Mouse (Mus musculus) small intestine, adult 2 months (tissue): ENCODE data around the gene Xrcc5.

ENCODE experiments used
- CTCF ChIP-seq: fragments of 200-500 bp; IDR thresholded peaks from 2 replicates; pipeline ENCODE4 v1.5.1; 2012; ENCODE audit warnings: low read depth, mild to moderate bottlenecking, control low read depth, inconsistent platforms, low read length, moderate library complexity, mixed read lengths; ENCODE audit not compliant: insufficient replicate concordance, insufficient read length; ENCODE audit errors: extremely low read depth
- POLR2A ChIP-seq: fragments of 200-500 bp; IDR thresholded peaks from 2 replicates; pipeline ENCODE4 v1.6.1; 2012; ENCODE audit warnings: low read depth, mild to moderate bottlenecking, control low read depth, inconsistent platforms, low read length, moderate library complexity

DNA sequence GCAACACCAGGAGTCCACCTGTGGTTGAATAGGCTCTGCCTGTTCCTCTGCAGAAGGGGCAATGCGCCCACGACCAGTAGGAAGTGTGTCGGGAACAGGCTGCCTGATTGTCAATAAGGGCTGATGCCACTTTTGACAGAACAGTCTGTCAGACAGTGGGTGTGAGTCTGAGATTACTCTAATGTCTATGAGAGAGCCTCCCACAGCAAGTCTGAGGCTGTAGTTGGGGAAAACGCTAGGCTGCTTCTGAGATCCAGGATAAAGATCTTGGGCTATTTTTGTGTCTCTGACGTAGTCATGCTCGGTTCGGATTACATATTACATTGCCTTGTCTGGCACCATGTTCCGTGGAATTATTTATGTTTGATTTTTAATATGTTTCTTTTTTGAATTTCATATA is 11.5 kb upstream of the Xrcc5 start:
- TF ChIP-seq CTCF (no peak), POLR2A (no peak)
